Mouse (Mus musculus) cerebellum, adult 2 months (tissue): ENCODE data around the gene Aoc3. TPM values are rescaled to one million over a fixed set of nuclear protein-coding genes. Genes with fewer than 3 reads are reported as not detected.

Source experiments
- DNase-seq, 2 experiments: peaks; one replicate each; pipeline ENCODE4 v3.0.0; 2021
- H3K27ac ChIP-seq: fragments of 200-500 bp; 2 replicates; pipeline ENCODE4 v1.5.1; 2012; ENCODE audit warnings: low read length, control low read depth, inconsistent platforms; ENCODE audit not compliant: insufficient read depth
- H3K27me3 ChIP-seq: fragments of 200-500 bp; 2 replicates; pipeline ENCODE4 v1.6.1; 2012; ENCODE audit warnings: inconsistent platforms, mild to moderate bottlenecking, low read length, moderate library complexity; ENCODE audit not compliant: control insufficient read depth, insufficient read depth
- H3K4me1 ChIP-seq: fragments of 200-500 bp; 2 replicates; pipeline ENCODE4 v1.6.1; 2011; ENCODE audit warnings: low read length; ENCODE audit not compliant: control insufficient read depth, insufficient read depth
- H3K4me3 ChIP-seq: fragments of 200-500 bp; replicated peaks from 2 replicates; pipeline ENCODE3; 2011; ENCODE audit warnings: mild to moderate bottlenecking, low read depth, low read length, control low read depth; ENCODE audit not compliant: insufficient read depth
- CTCF ChIP-seq: fragments of 200-500 bp; IDR thresholded peaks from 2 replicates; pipeline ENCODE4 v1.5.1; 2011; ENCODE audit warnings: low read depth, mild to moderate bottlenecking, control low read depth, low read length, moderate library complexity, borderline replicate concordance; ENCODE audit not compliant: insufficient read depth
- POLR2A ChIP-seq: fragments of 200-500 bp; IDR thresholded peaks from 2 replicates; pipeline ENCODE4 v1.6.1; 2011; ENCODE audit warnings: low read length, control low read depth, borderline replicate concordance; ENCODE audit not compliant: insufficient read depth
- WGBS: fragments of 180-500 bp; shearing (Covaris S2); methylation state at CpG from one replicate; pipeline ENCODE4 v1.1.7; 2018; 5-methylcytosine and 5-hydroxymethylcytosine counted together
- polyA plus RNA-seq: library from polyadenylated mRNA; depleted of rRNA; stranded (reverse); fragments of >200 nt; gene quantifications from 2 replicates; pipeline ENCODE4 v1.2.3, GENCODE M21; 2012

Gene Aoc3
- polyA plus RNA-seq, 1 experiment, result 0.75 TPM

- no peak for DNase-seq
- Histone ChIP-seq H3K4me1 (0 out of 2 replicates have a peak, but pooled peaks cover under 1% of the 10 kb centered on the region), H3K27ac (no peak overlapping the region), H3K27me3 (no peaks in the 10 kb centered on the region), H3K4me3 (no peak overlapping the region)
- WGBS, result 61% methylated on average over 3 of the region's 3 CpGs
- TF ChIP-seq POLR2A (no peak), CTCF (no peak)
Measured at GRCm38 (mm10) chr11:101332537-101332936, 2.1 kb downstream of the Aoc3 start.

- TF ChIP-seq CTCF, result no peak
- Histone ChIP-seq H3K27ac (no peak overlapping the region), H3K4me3 (no peak overlapping the region), H3K27me3 (no peaks in the 10 kb centered on the region), H3K4me1 (0 out of 2 replicates have a peak, but pooled peaks cover 4% of the 10 kb centered on the region)
- 24% methylated on average over 10 of the region's 10 CpGs for WGBS
- DNase-seq, result no peak
Measured at GRCm38 (mm10) chr11:101334023-101334422, 3.6 kb downstream of the Aoc3 start.

GRCm38 (mm10) chr11:101334516-101334915 lies 4.1 kb downstream of the Aoc3 start:
- no peaks in the 10 kb centered on the region for H3K27me3 ChIP-seq
- WGBS, result 15% methylated on average over 6 of the region's 6 CpGs
- no peak overlapping the region for H3K4me3 ChIP-seq
- H3K27ac ChIP-seq, result no peak overlapping the region
- 0 out of 2 replicates have a peak, but pooled peaks cover 4% of the 10 kb centered on the region for H3K4me1 ChIP-seq
- no peak for DNase-seq
- TF ChIP-seq POLR2A (no peak), CTCF (no peak)

- TF ChIP-seq POLR2A (no peak), CTCF (no peak)
- no peaks in the 10 kb centered on the region for H3K27me3 ChIP-seq
- 0 out of 2 replicates have a peak, but pooled peaks cover 4% of the 10 kb centered on the region for H3K4me1 ChIP-seq
- no peak overlapping the region for H3K27ac ChIP-seq
- 80% methylated on average over 9 of the region's 9 CpGs for WGBS
- H3K4me3 ChIP-seq, result no peak overlapping the region
- no peak for DNase-seq
Measured at GRCm38 (mm10) chr11:101335685-101336084, 5.3 kb downstream of the Aoc3 start.

- DNase-seq, result peak; percentile 31 to 54
- no peak overlapping the region for H3K27ac ChIP-seq
- peak overlapping the region; percentile 50 for H3K4me3 ChIP-seq
- peak; percentile 28; the same call in 1 of the 2 replicates for TF ChIP-seq POLR2A
- TF ChIP-seq CTCF, result no peak
- H3K4me1 ChIP-seq, result 0 out of 2 replicates have a peak, but pooled peaks cover 4% of the 10 kb centered on the region
- no peaks in the 10 kb centered on the region; the same call in 1 of the 2 replicates for H3K27me3 ChIP-seq
- 1% methylated on average over 8 of the region's 9 CpGs for WGBS
Measured at GRCm38 (mm10) chr11:101338123-101338760, 7.8 kb downstream of the Aoc3 start.

- H3K4me1 ChIP-seq, result no peaks in the 10 kb centered on the region
- no peak overlapping the region for H3K27ac ChIP-seq
- WGBS, result 70% methylated on average over 10 of the region's 10 CpGs
- H3K27me3 ChIP-seq, result no peaks in the 10 kb centered on the region; the same call in 1 of the 2 replicates
- TF ChIP-seq CTCF (no peak), POLR2A (no peak)
- no peak for DNase-seq
- no peak overlapping the region for H3K4me3 ChIP-seq
Measured at GRCm38 (mm10) chr11:101347083-101347775, 16.8 kb downstream of the Aoc3 start.

- H3K4me3 ChIP-seq, result no peak overlapping the region
- H3K4me1 ChIP-seq, result no peaks in the 10 kb centered on the region
- no peak for TF ChIP-seq CTCF
- no peak for TF ChIP-seq POLR2A
- H3K27me3 ChIP-seq, result no peaks in the 10 kb centered on the region
- no peak for DNase-seq
- H3K27ac ChIP-seq, result no peak overlapping the region
- 65% methylated on average over 7 of the region's 7 CpGs for WGBS
Measured at GRCm38 (mm10) chr11:101348774-101349173, 18.4 kb downstream of the Aoc3 start.

GRCm38 (mm10) chr11:101349216-101349615 lies 18.8 kb downstream of the Aoc3 start:
- 91% methylated on average over 3 of the region's 3 CpGs for WGBS

More at GRCm38 (mm10) chr11:101349216-101349615, 18.8 kb downstream of the Aoc3 start:
- Histone ChIP-seq H3K27ac (no peak overlapping the region), H3K4me1 (no peaks in the 10 kb centered on the region), H3K4me3 (no peak overlapping the region), H3K27me3 (no peaks in the 10 kb centered on the region)
- DNase-seq, result no peak
- TF ChIP-seq CTCF (no peak), POLR2A (no peak)
